Mouse (Mus musculus) embryonic facial prominence, embryonic 12.5 days (tissue): ENCODE data around the gene Ankib1. TPM values are rescaled to one million over a fixed set of nuclear protein-coding genes. Genes with fewer than 3 reads are reported as not detected.

Source experiments
- ATAC-seq: fragments of 200-750 bp; cut with Nextera tagmentation; 2 replicates; pipeline ENCODE4 v1.8.0; 2017; ENCODE audit not compliant: insufficient number of reproducible peaks, insufficient read depth, low FRiP score, low TSS enrichment
- H3K27ac ChIP-seq: fragments of 300-500 bp; sonication (generic); 2 replicates; pipeline ENCODE4 v1.5.1; 2016; ENCODE audit warnings: mild to moderate bottlenecking
- H3K27me3 ChIP-seq: fragments of 300-500 bp; sonication (generic); 2 replicates; pipeline ENCODE4 v1.6.1; 2016; ENCODE audit warnings: mild to moderate bottlenecking, moderate library complexity
- H3K36me3 ChIP-seq: fragments of 300-500 bp; sonication (generic); 2 replicates; pipeline ENCODE4 v1.6.1; 2016; ENCODE audit warnings: mild to moderate bottlenecking
- H3K4me1 ChIP-seq: fragments of 300-500 bp; sonication (generic); 2 replicates; pipeline ENCODE4 v1.6.1; 2016
- H3K4me2 ChIP-seq: fragments of 300-500 bp; sonication (generic); replicated peaks from 2 replicates; pipeline ENCODE4 v1.6.1; 2016; ENCODE audit warnings: mild to moderate bottlenecking, moderate library complexity
- H3K4me3 ChIP-seq: fragments of 300-500 bp; sonication (generic); 2 replicates; pipeline ENCODE4 v1.5.1; 2016; ENCODE audit warnings: mild to moderate bottlenecking
- H3K9ac ChIP-seq: fragments of 300-500 bp; sonication (generic); 2 replicates; pipeline ENCODE4 v1.6.1; 2016; ENCODE audit warnings: mild to moderate bottlenecking, moderate library complexity
- H3K9me3 ChIP-seq: fragments of 300-500 bp; sonication (generic); 2 replicates; pipeline ENCODE4 v1.6.1; 2016; ENCODE audit warnings: mild to moderate bottlenecking, moderate library complexity
- WGBS: fragments of 180-500 bp; shearing (Covaris S2); methylation state at CpG from one replicate; pipeline ENCODE4 v1.1.7; 2016; 5-methylcytosine and 5-hydroxymethylcytosine counted together
- polyA plus RNA-seq: library from polyadenylated mRNA; unstranded; fragments of >200 nt; fragmentation: Nextera tagmentation; extraction: Ambion mirVana; gene quantifications from 2 replicates; pipeline ENCODE4 v1.2.1, GENCODE M21; 2016

Gene Ankib1
- polyA plus RNA-seq, 1 experiment from 2014 or later, result 19.1 TPM

- no peak for ATAC-seq
- Histone ChIP-seq H3K4me2 (no peak overlapping the region), H3K9me3 (no peaks in the 10 kb centered on the region), H3K9ac (no peak overlapping the region), H3K4me1 (no peaks in the 10 kb centered on the region), H3K4me3 (no peak overlapping the region), H3K27me3 (no peaks in the 10 kb centered on the region), H3K27ac (no peak overlapping the region), H3K36me3 (peaks cover 17% of the 10 kb centered on the region)
- 88% methylated on average over 4 of the region's 4 CpGs for WGBS
Observed at GRCm38 (mm10) chr5:3719371-3719770, 83.4 kb downstream of the Ankib1 start.

- Histone ChIP-seq H3K9me3 (no peaks in the 10 kb centered on the region), H3K4me3 (no peak overlapping the region), H3K27me3 (no peaks in the 10 kb centered on the region), H3K4me1 (no peaks in the 10 kb centered on the region), H3K27ac (no peak overlapping the region), H3K4me2 (no peak overlapping the region), H3K36me3 (peaks cover 19% of the 10 kb centered on the region; the same call in 1 of the 2 replicates), H3K9ac (no peak overlapping the region)
- no peak for ATAC-seq
- 88% methylated on average over 5 of the region's 5 CpGs for WGBS
Observed at GRCm38 (mm10) chr5:3715800-3716199, 86.9 kb downstream of the Ankib1 start.

- no peaks in the 10 kb centered on the region for H3K9me3 ChIP-seq
- H3K9ac ChIP-seq, result no peak overlapping the region
- no peaks in the 10 kb centered on the region for H3K4me1 ChIP-seq
- no peak for ATAC-seq
- H3K27me3 ChIP-seq, result no peaks in the 10 kb centered on the region
- H3K4me2 ChIP-seq, result no peak overlapping the region
- no peak overlapping the region for H3K4me3 ChIP-seq
- H3K36me3 ChIP-seq, result peaks cover 35% of the 10 kb centered on the region
- H3K27ac ChIP-seq, result no peak overlapping the region
- WGBS, result 86% methylated on average over 4 of the region's 4 CpGs
Observed at GRCm38 (mm10) chr5:3702180-3702579, 100.5 kb downstream of the Ankib1 start.

DNA sequence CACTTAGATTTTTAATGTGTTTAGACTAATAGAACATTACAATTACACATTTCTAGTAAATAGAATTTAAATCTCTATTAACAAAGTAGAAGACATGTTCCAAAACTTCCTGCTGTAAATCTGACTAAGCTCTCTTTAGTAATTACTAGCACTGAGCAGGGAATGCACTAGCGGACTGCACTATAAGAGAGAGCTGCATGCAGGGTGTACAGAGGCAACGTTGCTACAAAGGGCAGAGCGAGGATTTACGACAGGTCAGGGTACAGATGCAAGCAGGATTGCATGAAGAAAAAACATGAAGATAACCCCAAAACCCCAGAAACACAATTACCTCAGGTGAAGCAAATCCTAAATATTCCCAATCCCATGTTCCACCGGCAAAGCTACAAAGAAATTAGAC is 102.7 kb downstream of the Ankib1 start:
- H3K9me3 ChIP-seq, result no peaks in the 10 kb centered on the region
- peaks cover 37% of the 10 kb centered on the region for H3K36me3 ChIP-seq
- ATAC-seq, result no peak
- WGBS, result 96% methylated on average over 5 of the region's 5 CpGs
- H3K4me1 ChIP-seq, result no peaks in the 10 kb centered on the region
- no peak overlapping the region for H3K9ac ChIP-seq
- no peak overlapping the region for H3K4me3 ChIP-seq
- no peak overlapping the region for H3K4me2 ChIP-seq
- H3K27me3 ChIP-seq, result no peaks in the 10 kb centered on the region
- no peak overlapping the region for H3K27ac ChIP-seq

GRCm38 (mm10) chr5:3696031-3696430 is 106.7 kb downstream of the Ankib1 start:
- 78% methylated on average over 3 of the region's 3 CpGs for WGBS
- Histone ChIP-seq H3K36me3 (peaks cover 57% of the 10 kb centered on the region), H3K9me3 (no peaks in the 10 kb centered on the region), H3K4me1 (no peaks in the 10 kb centered on the region), H3K27me3 (no peaks in the 10 kb centered on the region), H3K4me2 (no peak overlapping the region), H3K4me3 (no peak overlapping the region), H3K27ac (no peak overlapping the region), H3K9ac (no peak overlapping the region)
- ATAC-seq, result no peak

DNA sequence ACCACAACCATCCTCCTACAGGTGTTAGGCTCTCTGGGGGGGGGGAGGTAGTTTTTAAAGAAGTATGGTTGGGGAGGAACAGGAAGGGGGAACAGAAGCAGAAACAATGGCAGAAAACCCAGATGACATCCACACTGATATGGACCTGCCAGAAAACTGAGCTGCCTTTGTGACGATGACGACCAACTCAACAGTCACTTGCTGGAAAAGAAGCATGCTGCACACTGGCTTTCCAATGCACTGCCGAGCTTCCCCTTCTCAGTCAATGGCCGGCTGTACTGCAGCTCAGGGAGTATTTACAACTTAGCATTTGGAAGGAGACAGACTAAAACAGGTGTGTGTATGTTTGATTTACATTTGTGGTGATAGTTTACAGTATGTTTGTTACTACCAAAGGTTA is 107.5 kb downstream of the Ankib1 start:
- peaks cover 54% of the 10 kb centered on the region for H3K36me3 ChIP-seq
- no peaks in the 10 kb centered on the region for H3K9me3 ChIP-seq
- 88% methylated on average over 4 of the region's 4 CpGs for WGBS
- no peak overlapping the region for H3K27ac ChIP-seq
- no peak for ATAC-seq
- H3K9ac ChIP-seq, result no peak overlapping the region
- no peaks in the 10 kb centered on the region for H3K4me1 ChIP-seq
- H3K27me3 ChIP-seq, result no peaks in the 10 kb centered on the region
- no peak overlapping the region for H3K4me2 ChIP-seq
- no peak overlapping the region for H3K4me3 ChIP-seq

DNA sequence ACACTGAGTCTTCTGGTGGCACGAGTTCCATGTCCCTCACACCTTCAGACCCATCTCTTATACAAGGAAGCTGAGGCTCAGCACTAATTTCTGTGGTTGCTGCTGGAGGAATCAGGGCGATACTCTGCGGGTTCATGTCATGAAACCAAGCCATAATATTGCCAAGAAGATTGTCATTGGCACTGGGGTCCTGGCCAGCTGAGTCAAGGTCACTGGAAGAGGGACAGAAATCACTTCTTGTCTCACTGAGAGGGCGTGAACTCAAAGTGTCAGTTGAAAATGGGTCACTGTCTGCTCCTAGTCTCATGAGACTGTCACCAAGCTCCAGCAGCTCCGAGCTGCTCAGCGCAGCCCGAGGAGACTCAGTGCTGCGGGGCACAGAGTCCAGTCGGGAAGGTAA is 109.8 kb downstream of the Ankib1 start:
- H3K4me2 ChIP-seq, result no peak overlapping the region
- no peaks in the 10 kb centered on the region for H3K9me3 ChIP-seq
- H3K4me3 ChIP-seq, result no peak overlapping the region
- H3K4me1 ChIP-seq, result no peaks in the 10 kb centered on the region
- 93% methylated on average over 9 of the region's 9 CpGs for WGBS
- H3K36me3 ChIP-seq, result peaks cover 48% of the 10 kb centered on the region
- H3K27me3 ChIP-seq, result no peaks in the 10 kb centered on the region
- ATAC-seq, result no peak
- H3K27ac ChIP-seq, result no peak overlapping the region
- H3K9ac ChIP-seq, result no peak overlapping the region

DNA sequence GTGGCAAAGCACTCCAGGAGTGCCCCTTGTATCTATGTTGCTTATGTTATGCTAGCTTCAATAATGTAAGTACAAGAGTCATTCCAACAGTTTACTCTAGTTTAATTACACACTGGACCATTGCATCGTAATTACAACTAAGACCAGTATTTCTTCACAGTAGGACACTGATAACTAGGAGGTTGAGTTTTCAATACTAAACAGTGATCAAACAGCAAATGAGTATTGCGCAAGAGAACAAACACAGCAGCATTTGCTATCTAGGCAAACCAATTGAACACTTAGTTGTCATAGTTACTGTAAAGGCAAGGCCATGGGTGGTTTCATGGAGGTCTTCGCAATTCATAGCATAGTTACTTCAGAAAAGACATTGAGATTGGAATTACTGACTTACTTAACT is 111.4 kb downstream of the Ankib1 start:
- WGBS, result 94% methylated on average over 3 of the region's 3 CpGs
- Histone ChIP-seq H3K4me1 (no peaks in the 10 kb centered on the region), H3K4me3 (no peak overlapping the region), H3K9ac (no peak overlapping the region), H3K27ac (no peak overlapping the region), H3K36me3 (peaks cover 45% of the 10 kb centered on the region), H3K9me3 (no peaks in the 10 kb centered on the region), H3K27me3 (no peaks in the 10 kb centered on the region), H3K4me2 (no peak overlapping the region)
- ATAC-seq, result no peak

DNA sequence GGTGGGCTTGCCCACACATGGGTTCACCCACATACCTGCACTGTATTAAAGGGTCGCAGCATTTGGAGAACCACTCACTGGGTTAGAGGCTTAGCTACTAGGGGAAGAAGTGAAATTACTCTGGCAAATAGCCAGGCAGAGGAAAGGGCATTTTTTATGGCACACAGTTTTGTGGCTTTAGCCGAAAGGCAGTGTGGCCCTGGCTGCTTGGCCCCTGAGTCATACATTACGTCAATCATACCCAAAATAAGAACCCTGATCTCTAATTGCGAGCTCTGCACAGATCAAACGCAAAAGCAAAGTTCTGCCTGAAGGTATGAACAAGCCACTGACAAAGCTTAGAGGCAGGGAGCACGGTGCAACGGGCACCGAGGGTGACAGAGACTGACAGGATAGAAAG is 114.4 kb downstream of the Ankib1 start:
- no peak for ATAC-seq
- Histone ChIP-seq H3K9ac (no peak overlapping the region), H3K4me3 (no peak overlapping the region), H3K27ac (no peak overlapping the region), H3K4me1 (no peaks in the 10 kb centered on the region), H3K27me3 (no peaks in the 10 kb centered on the region), H3K4me2 (no peak overlapping the region), H3K9me3 (no peaks in the 10 kb centered on the region), H3K36me3 (peaks cover 27% of the 10 kb centered on the region)
- WGBS, result 85% methylated on average over 8 of the region's 8 CpGs

GRCm38 (mm10) chr5:3669938-3670554 is 132.7 kb downstream of the Ankib1 start:
- Histone ChIP-seq H3K36me3 (no peaks in the 10 kb centered on the region), H3K27me3 (no peaks in the 10 kb centered on the region), H3K9me3 (no peaks in the 10 kb centered on the region), H3K9ac (no peak overlapping the region), H3K4me1 (peaks cover 11% of the 10 kb centered on the region; the same call in 1 of the 2 replicates), H3K4me3 (no peak overlapping the region), H3K27ac (no peak overlapping the region), H3K4me2 (no peak overlapping the region)
- 92% methylated on average over 6 of the region's 6 CpGs for WGBS
- no peak for ATAC-seq

- H3K9me3 ChIP-seq, result no peaks in the 10 kb centered on the region
- H3K4me2 ChIP-seq, result no peak overlapping the region
- no peak overlapping the region for H3K4me3 ChIP-seq
- no peaks in the 10 kb centered on the region for H3K36me3 ChIP-seq
- no peaks in the 10 kb centered on the region for H3K27me3 ChIP-seq
- WGBS, result 80% methylated on average over 12 of the region's 12 CpGs
- H3K27ac ChIP-seq, result no peak overlapping the region
- no peak for ATAC-seq
- H3K4me1 ChIP-seq, result peaks cover 11% of the 10 kb centered on the region; the same call in 1 of the 2 replicates
- no peak overlapping the region for H3K9ac ChIP-seq
Observed at GRCm38 (mm10) chr5:3666585-3666984, 136.1 kb downstream of the Ankib1 start.

DNA sequence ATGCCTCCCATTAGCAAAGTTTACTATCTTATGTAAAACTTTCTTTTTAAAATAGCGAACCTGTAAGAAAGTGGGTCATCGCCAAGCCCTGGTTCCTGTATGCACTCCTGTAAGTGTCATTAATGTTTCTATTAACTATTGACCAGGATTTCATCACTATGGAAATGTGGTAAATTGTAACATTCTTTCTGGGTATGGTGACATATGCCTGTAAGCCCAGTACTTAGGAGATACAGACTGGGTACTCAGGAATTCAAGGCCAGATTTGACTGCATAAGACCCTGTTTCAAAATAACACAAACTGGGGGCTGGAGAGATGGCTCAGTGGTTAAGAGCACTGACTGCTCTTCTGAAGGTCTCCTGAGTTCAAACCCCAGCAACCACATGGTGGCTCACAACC is 137.5 kb downstream of the Ankib1 start:
- Histone ChIP-seq H3K36me3 (no peaks in the 10 kb centered on the region), H3K9me3 (no peaks in the 10 kb centered on the region), H3K27me3 (no peaks in the 10 kb centered on the region), H3K4me2 (no peak overlapping the region), H3K27ac (no peak overlapping the region), H3K9ac (no peak overlapping the region), H3K4me1 (peaks cover 11% of the 10 kb centered on the region; the same call in 1 of the 2 replicates), H3K4me3 (no peak overlapping the region)
- no peak for ATAC-seq
- WGBS, result 91% methylated on average over 2 of the region's 2 CpGs

GRCm38 (mm10) chr5:3657085-3657484 is 145.6 kb downstream of the Ankib1 start, which contains the start of gene Gatad1:
Gatad1 (minus strand) TSS chr5:3657185.
- ATAC-seq, result no peak
- WGBS, result 73% methylated on average over 5 of the region's 5 CpGs
- no peaks in the 10 kb centered on the region for H3K36me3 ChIP-seq

More at GRCm38 (mm10) chr5:3657085-3657484, 145.6 kb downstream of the Ankib1 start, which contains the start of gene Gatad1:
- Histone ChIP-seq H3K9ac (no peak within 1 kb of the TSS), H3K4me3 (no peak within 1 kb of the TSS), H3K9me3 (no peaks in the 10 kb centered on the region), H3K27ac (no peak within 1 kb of the TSS), H3K4me1 (no peaks in the 10 kb centered on the region), H3K4me2 (no peak within 1 kb of the TSS), H3K27me3 (no peaks in the 10 kb centered on the region)
